Mouse (Mus musculus): ENCODE data around the gene Icosl. TPM values are rescaled to one million over a fixed set of nuclear protein-coding genes. Genes with fewer than 3 reads are reported as not detected.
"Not testable (repeated sequence)": the region's sequence is repeated elsewhere in the genome, so short reads cannot be mapped to it uniquely, and the experiment has no call there.

Gene Icosl
- total RNA-seq, 2 experiments from 2014 or later = 2.5 to 3.1 TPM

- DNase-seq (ENCODE audit: low spot score in 2 of 2) = no peak
These were observed 5.0 kb downstream of the Icosl start for GRCm38 (mm10) chr10:78074151-78074550.

DNA sequence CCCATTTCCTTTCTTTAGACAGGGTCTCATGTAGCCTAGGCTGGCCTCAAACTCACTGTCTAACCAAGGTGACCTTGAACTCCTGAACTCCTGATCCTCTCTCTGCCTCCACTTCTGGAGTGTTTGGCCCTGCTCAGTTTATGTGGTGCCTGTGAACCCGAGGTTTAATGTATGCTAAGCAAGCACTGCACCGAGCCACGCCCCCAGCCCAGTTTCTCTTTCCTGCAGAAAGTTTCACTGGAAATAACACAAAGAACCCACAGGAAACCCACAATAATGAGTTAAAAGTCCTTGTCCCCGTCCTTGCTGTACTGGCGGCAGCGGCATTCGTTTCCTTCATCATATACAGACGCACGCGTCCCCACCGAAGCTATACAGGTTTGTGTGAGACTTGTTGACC lies 5.9 kb downstream of the Icosl start:
- DNase-seq (ENCODE audit: low spot score in 2 of 2) = no peak

- no peak for DNase-seq (ENCODE audit: low spot score in 2 of 2)
These were observed 8.8 kb downstream of the Icosl start for GRCm38 (mm10) chr10:78077862-78078261.

DNA sequence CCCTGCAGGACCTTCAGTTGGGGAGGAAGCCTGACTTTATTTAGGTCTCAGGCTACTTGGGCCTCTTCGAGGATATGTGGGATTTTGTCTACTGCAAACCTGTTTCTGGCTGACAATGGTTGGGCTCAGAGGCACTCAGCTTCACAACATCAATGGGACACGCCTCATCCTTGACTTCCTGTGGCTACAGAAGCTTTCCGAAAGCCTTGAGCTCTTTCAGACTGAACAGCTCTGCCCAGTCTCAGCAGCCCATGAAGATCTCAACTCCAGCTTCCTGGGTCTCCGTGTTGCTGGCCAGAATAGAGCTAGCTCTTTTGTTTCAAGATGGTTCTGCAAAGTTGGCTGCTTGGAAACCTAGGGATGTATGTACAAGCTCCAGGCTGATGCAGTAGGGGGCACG lies 9.2 kb downstream of the Icosl start:
- no peak for DNase-seq (ENCODE audit: low spot score in 2 of 2)

DNA sequence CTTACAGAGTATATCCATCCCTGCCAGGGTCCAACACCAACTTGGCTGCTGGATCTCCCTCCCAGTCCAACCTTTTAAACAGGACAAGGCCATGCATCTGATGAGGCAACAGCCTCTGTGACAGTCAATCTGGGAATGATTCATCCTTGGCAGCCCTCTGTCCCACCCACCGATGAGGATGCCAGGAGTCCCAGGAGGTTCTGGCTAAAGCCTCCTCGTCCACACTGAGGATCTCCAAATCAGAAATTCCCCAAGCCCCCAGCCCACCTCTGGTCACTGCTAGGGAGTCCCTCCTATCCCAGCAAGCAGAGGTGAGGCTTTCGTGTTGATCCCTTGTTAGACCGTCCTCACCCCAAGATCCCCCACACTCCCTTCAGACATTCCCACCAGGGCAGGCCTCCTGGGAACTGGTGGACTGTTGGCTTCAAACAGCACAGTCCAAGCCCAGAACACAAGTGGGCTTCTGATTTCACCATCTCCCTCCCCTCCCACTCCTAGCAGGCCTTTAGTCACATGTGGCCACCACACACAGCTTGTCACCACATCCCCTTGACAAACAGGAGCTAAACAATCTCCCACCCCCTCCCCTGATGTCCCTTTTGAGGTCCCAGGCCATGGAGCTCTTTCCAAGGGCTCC lies 11.0 kb downstream of the Icosl start:
- DNase-seq (ENCODE audit: low spot score in 2 of 2) = no peak

GRCm38 (mm10) chr10:78084073-78084472 lies 15.0 kb downstream of the Icosl start:
- DNase-seq (ENCODE audit: low spot score in 2 of 2) = no peak

- no peak for DNase-seq (ENCODE audit: low spot score in 2 of 2)
These were observed 16.6 kb downstream of the Icosl start for GRCm38 (mm10) chr10:78085711-78086110.

DNA sequence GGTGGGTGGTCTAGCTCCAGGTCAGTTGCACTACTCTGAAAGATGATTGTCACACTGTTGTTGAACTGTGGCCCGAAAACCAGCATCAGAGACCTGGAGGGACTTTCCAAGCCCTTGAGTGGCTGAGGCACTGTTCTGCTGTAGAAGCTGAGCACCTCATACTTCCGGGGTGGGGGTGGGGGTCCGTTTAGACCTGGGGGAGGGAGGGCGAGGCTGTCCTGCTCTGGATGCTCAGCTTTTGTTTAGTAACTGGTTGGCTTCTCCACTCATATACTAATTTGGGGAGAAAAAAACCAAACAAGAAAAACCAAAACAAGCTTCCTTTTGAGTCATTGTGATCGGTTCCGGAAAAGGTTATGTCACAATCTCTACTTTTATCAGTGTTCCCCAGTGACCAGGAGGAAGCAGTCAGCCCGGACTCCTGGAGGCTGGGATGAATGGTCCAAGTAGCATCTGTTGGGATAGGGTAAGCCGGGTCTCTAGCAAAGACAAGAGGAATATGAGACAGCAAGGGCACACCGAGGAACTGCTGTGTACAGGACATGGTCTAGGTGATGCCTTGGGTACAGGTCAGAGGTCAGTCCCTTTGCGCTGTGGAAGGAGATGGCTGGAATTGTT lies 17.5 kb downstream of the Icosl start:
- DNase-seq (ENCODE audit: low spot score in 2 of 2) = no peak

DNA sequence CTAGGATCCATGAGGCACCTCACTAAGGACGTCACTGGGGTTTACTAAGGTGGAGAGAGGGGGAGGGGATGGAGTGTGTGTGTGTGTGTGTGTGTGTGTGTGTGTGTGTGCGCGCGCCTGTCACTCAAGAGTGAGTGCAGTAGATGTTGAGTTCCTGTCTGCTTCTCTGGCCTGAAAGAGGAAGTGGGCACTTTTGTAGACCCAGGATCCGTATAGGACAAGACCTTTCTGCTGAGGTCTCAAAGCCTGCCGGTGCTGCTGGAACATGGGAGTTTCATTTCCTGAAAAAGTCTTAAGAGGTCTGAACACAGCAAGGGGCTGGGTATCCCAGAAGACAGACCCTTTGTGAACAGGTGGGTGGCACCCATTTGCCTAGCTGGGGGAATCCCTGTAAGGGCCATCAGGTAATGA lies 18.0 kb downstream of the Icosl start:
- no peak for DNase-seq (ENCODE audit: low spot score in 2 of 2)

DNA sequence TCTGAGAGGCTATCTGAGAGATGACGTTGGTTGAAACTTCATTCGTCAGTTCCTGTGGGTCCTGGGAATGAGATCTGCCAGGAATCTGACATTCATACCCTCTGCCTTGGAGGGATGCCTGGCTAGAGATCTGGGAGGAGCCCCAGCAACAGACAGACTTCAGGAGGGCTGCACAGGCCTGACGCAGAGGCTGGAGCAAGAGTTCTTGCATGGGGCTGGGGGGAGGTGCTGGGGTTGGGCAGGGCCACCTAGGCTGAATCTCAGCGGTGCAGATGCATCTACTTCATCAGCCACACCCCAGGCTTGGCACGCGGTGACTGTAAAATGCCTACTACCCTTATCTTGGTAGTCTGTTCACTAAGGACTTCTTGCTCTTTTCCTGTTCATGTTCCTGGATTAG lies 21.1 kb downstream of the Icosl start:
- DNase-seq (ENCODE audit: low spot score in 2 of 2) = no peak

- no peak for DNase-seq (ENCODE audit: low spot score in 2 of 2)
These were observed 21.8 kb downstream of the Icosl start for GRCm38 (mm10) chr10:78090706-78091491.

- peak in 1 of 2 experiments; percentile 9 for DNase-seq (ENCODE audit: low spot score in 2 of 2)
These were observed 23.0 kb downstream of the Icosl start for GRCm38 (mm10) chr10:78091865-78092724.

GRCm38 (mm10) chr10:78092725-78093029 lies 23.6 kb downstream of the Icosl start:
- DNase-seq (ENCODE audit: low spot score in 2 of 2) = no peak

GRCm38 (mm10) chr10:78095221-78095620 lies 26.1 kb downstream of the Icosl start:
- no peak for DNase-seq (ENCODE audit: low spot score in 2 of 2)

DNA sequence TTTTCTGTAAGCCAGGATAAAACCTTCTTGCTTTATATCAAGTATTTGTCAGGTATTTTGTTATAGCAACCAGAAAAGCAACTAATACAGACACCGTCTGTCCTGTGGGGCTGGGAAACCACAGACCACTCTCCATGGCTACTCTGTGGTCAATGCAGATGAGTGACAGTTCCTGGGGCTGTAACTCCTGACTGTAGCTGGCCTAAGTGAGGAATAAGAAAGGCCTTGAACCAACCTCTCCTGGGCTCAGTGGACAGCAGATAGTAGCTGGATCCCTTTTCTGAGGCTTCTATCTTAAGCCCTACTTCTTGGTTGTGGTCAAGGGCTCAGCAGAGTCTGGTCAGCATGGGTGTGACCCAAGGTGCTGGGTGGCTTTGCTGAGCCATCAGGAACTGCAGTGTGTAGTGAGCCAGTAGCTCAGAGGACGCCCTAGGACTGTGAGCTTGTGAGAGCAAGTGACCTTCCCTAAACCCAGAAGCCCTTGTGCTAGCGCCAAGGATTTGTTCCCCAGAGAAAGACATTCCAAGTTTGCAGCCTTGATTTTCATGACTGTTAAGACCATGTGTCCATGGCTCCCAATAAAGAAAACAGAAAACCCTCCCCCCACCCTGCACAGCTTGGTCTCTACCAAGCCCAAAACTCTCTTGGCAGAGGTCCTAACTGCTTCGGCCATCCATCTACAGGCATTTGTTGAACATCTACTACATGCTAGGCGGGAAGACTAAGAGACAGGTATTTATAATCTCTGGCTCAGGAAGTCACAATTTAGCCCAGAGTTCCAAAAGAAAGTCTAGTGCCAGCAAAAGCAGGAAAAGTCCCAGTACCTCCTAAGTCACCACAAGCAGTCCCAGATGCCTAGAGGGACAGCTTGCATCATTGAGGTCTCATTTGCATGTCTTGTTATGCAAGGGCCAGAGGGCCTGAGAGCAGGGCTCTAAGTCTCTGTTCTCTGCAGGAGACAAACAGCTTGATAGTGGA lies 27.1 kb downstream of the Icosl start:
- no peak for DNase-seq (ENCODE audit: low spot score in 2 of 2)

GRCm38 (mm10) chr10:78099860-78100259 lies 30.8 kb downstream of the Icosl start:
- DNase-seq (ENCODE audit: low spot score in 2 of 2) = not testable (repeated sequence)

DNA sequence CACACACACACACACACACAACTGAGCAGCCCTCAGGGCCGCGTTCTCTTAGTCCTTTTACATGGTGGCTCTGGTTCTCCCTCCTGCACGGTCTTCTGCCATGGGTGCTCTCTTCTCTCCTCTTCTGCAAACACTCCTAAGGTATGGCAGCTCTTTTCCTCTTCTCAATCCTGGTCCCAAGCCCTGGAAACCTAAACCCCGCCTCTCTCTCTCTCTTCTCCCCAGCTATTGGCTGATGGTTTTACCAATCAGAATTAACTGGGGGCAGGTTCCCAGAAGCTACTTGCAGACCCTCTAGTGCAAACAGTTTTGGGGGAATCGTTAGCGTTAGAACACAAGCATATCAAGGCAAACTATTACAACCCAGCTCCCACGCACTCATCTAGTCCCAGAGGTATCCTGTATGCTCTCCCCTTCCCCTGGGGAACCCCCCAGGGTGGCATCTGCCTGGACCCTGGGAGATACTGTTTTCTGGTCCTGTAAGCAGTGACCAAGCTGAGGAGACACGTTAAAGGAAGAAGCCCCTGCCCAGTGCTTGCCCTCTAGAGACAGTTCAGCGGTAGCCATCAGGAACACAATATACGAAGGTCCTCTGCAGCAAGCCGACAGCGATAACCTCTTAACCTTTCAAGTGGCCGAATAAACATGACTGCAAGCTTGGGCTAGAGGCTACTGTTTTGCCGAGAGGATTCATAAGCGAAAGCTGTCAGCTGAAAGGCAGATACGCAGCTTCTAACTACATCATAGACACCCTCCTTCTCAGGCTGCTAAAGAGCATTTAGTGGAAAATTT lies 32.1 kb downstream of the Icosl start:
- DNase-seq (ENCODE audit: low spot score in 2 of 2) = no peak

- DNase-seq (ENCODE audit: low spot score in 2 of 2) = peak in 1 of 2 experiments; percentile 12
These were observed 35.7 kb downstream of the Icosl start for GRCm38 (mm10) chr10:78104555-78105490.
